Mouse (Mus musculus) spleen, adult 2 months (tissue): ENCODE results near the gene Epha4. TPM values are rescaled to one million over a fixed set of nuclear protein-coding genes. Genes with fewer than 3 reads are reported as not detected.

Source experiments
- DNase-seq, 2 experiments: peaks; one replicate each; pipeline versions ENCODE4 v3.0.0 to v3.0.0-alpha.2; 2012 to 2021; ENCODE audit warnings: low spot score in 2 of 2, low read depth in 1 of 2
- H3K27ac ChIP-seq: fragments of 200-500 bp; 2 replicates; pipeline ENCODE4 v1.5.1; 2012; ENCODE audit warnings: low read length, inconsistent platforms; ENCODE audit not compliant: insufficient read depth
- H3K27me3 ChIP-seq: fragments of 200-500 bp; 2 replicates; pipeline ENCODE4 v1.6.1; 2012; ENCODE audit warnings: mild to moderate bottlenecking, moderate library complexity, low read length, inconsistent platforms; ENCODE audit not compliant: control insufficient read depth, insufficient read depth
- H3K36me3 ChIP-seq: fragments of 200-500 bp; 2 replicates; pipeline ENCODE4 v1.6.1; 2012; ENCODE audit warnings: mild to moderate bottlenecking, low read length, inconsistent platforms; ENCODE audit not compliant: control insufficient read depth, insufficient read depth
- H3K4me1 ChIP-seq: fragments of 200-500 bp; 2 replicates; pipeline ENCODE4 v1.6.1; 2011; ENCODE audit warnings: inconsistent platforms; ENCODE audit not compliant: control insufficient read depth, insufficient read depth, insufficient read length
- H3K4me3 ChIP-seq: fragments of 200-500 bp; 2 replicates; pipeline ENCODE4 v1.5.1; 2011; ENCODE audit warnings: mild to moderate bottlenecking, inconsistent platforms; ENCODE audit not compliant: insufficient read depth, insufficient read length; ENCODE audit errors: extremely low read depth
- CTCF ChIP-seq: fragments of 200-500 bp; IDR thresholded peaks from 2 replicates; pipeline ENCODE4 v1.5.1; 2011; ENCODE audit warnings: mild to moderate bottlenecking, inconsistent platforms; ENCODE audit not compliant: insufficient read depth, insufficient read length, insufficient replicate concordance; ENCODE audit errors: extremely low read depth
- POLR2A ChIP-seq: fragments of 200-500 bp; IDR thresholded peaks from 2 replicates; pipeline ENCODE4 v1.6.1; 2011; ENCODE audit warnings: low read depth, low read length, inconsistent platforms
- WGBS: fragments of 180-500 bp; shearing (Covaris S2); methylation state at CpG from one replicate; pipeline ENCODE4 v1.1.7; 2018; 5-methylcytosine and 5-hydroxymethylcytosine counted together
- polyA plus RNA-seq: library from polyadenylated mRNA; depleted of rRNA; stranded (reverse); fragments of >200 nt; gene quantifications from 2 replicates; pipeline ENCODE4 v1.2.3, GENCODE M21; 2012

Epha4 gene
- polyA plus RNA-seq, 1 experiment = 0.36 TPM

DNA sequence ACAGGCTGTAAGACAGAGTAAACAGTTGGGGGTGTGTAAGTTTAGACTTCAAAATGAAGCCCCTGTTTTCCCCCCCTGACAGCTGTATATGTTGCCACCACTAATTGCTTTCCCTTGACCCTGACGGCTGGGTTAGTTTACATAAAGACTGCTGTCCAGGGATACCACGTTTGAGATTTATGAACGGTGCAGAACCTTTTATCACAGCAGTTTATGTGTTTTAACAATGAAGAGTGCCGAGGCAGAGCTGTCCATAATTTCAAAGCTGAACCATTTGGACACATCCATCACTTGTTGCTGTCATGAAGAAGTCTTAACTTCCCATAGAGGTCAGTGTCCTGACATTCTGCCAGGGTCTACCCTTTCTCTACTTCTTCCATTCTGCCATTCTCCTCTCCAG is 79.8 kb downstream of the Epha4 start:
- no peak for TF ChIP-seq POLR2A
- no peak overlapping the region for H3K4me3 ChIP-seq
- 61% methylated on average over 4 of the region's 4 CpGs for WGBS
- no peak overlapping the region for H3K27ac ChIP-seq
- no peaks in the 10 kb centered on the region for H3K4me1 ChIP-seq
- no peak for DNase-seq
- no peaks in the 10 kb centered on the region for H3K27me3 ChIP-seq
- H3K36me3 ChIP-seq = no peaks in the 10 kb centered on the region

- Histone ChIP-seq H3K4me1 (no peaks in the 10 kb centered on the region), H3K36me3 (no peaks in the 10 kb centered on the region), H3K4me3 (no peak overlapping the region), H3K27me3 (no peaks in the 10 kb centered on the region), H3K27ac (no peak overlapping the region)
- DNase-seq = no peak
- WGBS = 97% methylated on average over 3 of the region's 3 CpGs
- no peak for TF ChIP-seq POLR2A
- TF ChIP-seq CTCF = no peak
Observed at GRCm38 (mm10) chr1:77433148-77433547, 81.7 kb downstream of the Epha4 start.

DNA sequence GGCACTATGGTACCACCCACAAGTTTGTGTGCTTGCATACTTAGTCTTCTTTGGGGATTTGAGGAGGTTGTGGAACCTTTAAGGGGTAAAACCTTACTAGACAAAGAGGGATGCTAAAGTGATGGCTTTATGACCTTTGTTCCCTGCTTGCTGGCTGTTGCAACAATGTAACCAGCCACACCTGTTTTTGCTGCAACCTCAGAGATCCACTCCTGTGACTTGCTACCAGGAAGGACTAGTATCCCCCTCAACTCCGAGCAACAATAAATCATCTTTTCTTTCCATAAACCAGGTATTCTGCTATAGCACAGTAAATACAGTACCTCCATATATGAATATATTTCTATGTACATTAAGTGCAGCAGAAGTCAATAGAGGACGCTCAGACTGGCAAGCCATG is 82.4 kb downstream of the Epha4 start:
- TF ChIP-seq CTCF (no peak), POLR2A (no peak)
- Histone ChIP-seq H3K4me3 (no peak overlapping the region), H3K27me3 (no peaks in the 10 kb centered on the region), H3K36me3 (no peaks in the 10 kb centered on the region), H3K27ac (no peak overlapping the region), H3K4me1 (no peaks in the 10 kb centered on the region)
- DNase-seq = no peak
- 88% methylated on average over 2 of the region's 2 CpGs for WGBS

DNA sequence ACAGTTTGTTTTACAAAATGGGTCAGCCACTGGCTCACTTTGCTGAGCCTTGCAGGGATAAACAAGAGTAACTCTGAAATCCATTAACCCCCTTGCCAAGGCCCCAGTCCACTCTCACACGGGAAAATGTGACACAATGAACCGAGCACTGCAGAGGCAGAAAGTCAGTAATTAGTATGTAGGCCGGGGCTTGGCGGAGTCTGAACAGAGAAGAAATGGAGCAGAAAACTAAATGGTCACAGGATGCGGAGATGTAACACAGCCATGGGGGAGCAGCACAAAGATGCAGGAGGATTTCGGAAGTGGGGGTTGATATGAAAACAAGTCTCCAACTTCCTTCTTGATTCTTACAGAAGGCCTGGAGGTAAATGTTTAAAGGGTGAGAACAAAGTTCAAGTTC is 85.7 kb downstream of the Epha4 start:
- no peak for DNase-seq
- no peaks in the 10 kb centered on the region for H3K36me3 ChIP-seq
- no peak overlapping the region for H3K4me3 ChIP-seq
- H3K4me1 ChIP-seq = no peaks in the 10 kb centered on the region
- 88% methylated on average over 6 of the region's 6 CpGs for WGBS
- H3K27me3 ChIP-seq = no peaks in the 10 kb centered on the region
- H3K27ac ChIP-seq = no peak overlapping the region
- TF ChIP-seq CTCF (no peak), POLR2A (no peak)

DNA sequence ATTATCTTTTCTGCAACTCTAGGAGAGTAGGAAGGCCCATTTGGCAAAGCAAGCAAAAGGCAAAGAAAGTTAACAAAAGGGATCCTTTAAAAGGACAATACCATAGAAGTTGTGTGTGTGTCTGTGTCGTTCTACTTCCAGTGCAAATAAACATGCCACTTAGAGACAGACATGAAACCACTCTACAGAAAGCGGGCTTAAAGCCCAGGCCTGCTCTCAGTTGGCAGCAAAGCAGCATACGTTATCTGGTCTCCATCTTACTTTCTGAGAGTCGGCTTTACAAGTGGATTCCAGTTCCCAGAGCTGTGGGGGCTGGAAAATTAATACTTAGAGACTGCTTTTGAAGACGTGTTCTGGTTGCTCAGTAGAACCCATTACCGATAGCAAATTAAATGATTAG is 87.9 kb downstream of the Epha4 start:
- TF ChIP-seq POLR2A (no peak), CTCF (no peak)
- no peak for DNase-seq
- Histone ChIP-seq H3K36me3 (no peaks in the 10 kb centered on the region), H3K4me1 (no peaks in the 10 kb centered on the region), H3K4me3 (no peak overlapping the region), H3K27me3 (no peaks in the 10 kb centered on the region), H3K27ac (no peak overlapping the region)
- 85% methylated on average over 6 of the region's 6 CpGs for WGBS

DNA sequence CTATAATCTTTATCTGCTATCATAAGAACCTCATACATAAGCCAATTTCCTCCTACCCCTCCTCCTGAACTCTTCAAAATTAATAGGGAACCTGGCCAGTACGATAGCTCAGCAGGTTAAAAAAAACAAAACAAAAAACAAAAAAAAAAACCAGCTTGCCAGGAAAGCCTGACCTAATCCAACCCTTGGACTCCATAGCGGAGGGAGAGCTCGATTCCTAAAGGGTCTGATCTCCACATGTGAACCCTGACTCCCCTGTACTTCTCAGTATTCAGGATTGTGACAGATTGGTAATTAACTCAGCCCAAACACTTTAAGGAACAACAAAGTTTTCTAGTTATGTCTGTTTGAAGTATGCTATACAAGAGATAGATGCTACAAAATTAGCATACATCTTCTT is 89.7 kb downstream of the Epha4 start:
- H3K4me1 ChIP-seq = no peaks in the 10 kb centered on the region
- DNase-seq = no peak
- H3K36me3 ChIP-seq = no peaks in the 10 kb centered on the region
- 89% methylated on average over 3 of the region's 3 CpGs for WGBS
- no peak overlapping the region for H3K27ac ChIP-seq
- no peak for TF ChIP-seq CTCF
- TF ChIP-seq POLR2A = no peak
- no peaks in the 10 kb centered on the region for H3K27me3 ChIP-seq
- H3K4me3 ChIP-seq = no peak overlapping the region

GRCm38 (mm10) chr1:77421081-77421480 is 93.8 kb downstream of the Epha4 start:
- 80% methylated on average over 3 of the region's 3 CpGs for whole genome bisulfite sequencing
- H3K36me3 ChIP-seq = no peaks in the 10 kb centered on the region
- no peaks in the 10 kb centered on the region for H3K4me1 ChIP-seq
- no peak for TF ChIP-seq CTCF
- TF ChIP-seq POLR2A = no peak
- H3K27ac ChIP-seq = no peak overlapping the region
- H3K4me3 ChIP-seq = no peak overlapping the region
- no peaks in the 10 kb centered on the region for H3K27me3 ChIP-seq
- no peak for DNase-seq

DNA sequence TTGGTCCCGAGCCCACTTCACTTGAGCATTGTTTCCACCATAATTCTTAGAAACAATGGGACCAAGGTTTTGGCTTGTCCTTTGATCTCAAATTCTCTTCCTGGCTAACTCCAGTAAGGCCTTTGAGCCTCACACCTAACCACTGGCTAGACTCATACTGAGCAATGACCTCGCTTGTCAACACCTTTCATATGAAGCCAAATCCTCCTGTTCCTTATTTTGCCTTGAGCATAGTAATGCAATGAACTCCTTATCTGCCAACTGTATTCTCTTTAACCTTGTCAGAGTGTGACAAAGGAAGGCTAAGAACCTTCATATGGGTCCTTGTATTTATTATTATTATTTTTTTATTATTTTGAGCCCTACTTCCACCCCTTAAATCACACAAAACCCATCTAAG is 94.5 kb downstream of the Epha4 start:
- no peak for DNase-seq
- WGBS = 84% methylated on average over 2 of the region's 2 CpGs

More for the DNA sequence above, 94.5 kb downstream of the Epha4 start:
- Histone ChIP-seq H3K27me3 (no peaks in the 10 kb centered on the region), H3K4me3 (no peak overlapping the region), H3K27ac (no peak overlapping the region), H3K4me1 (no peaks in the 10 kb centered on the region), H3K36me3 (no peaks in the 10 kb centered on the region)
- TF ChIP-seq POLR2A (no peak), CTCF (no peak)
